ENCODE assay signal across 10 mouse cellular contexts in genomic region chr6:88785331-88785730, GRCm38 (mm10). TPM values are rescaled to one million over a fixed set of nuclear protein-coding genes. Genes with fewer than 3 reads are reported as not detected.
DNase-seq lines count a peak whose midpoint lies in the region; ATAC-seq lines count a peak whose summit lies in the region.
"Had no signal": no experiment of that assay in that cellular context is flagged by ENCODE, and none has a peak within 500 bp of the region (broad histone marks: within the 10 kb centered on the region; RNA-seq: fewer than 3 reads in every experiment).

No protein-coding gene starts in this region.

- H3K4me2 ChIP-seq in forebrain, embryonic 13.5 days, result no peak overlapping the region
- H3K4me2 ChIP-seq in intestine, embryonic 15.5 days (replicated peaks), result no peak overlapping the region
- no peak overlapping the region for H3K4me2 ChIP-seq in neural tube, embryonic 15.5 days
- H3K4me2 ChIP-seq: hindbrain, embryonic 15.5 days had no signal

- 46% methylated on average over 5 of the region's 5 CpGs for WGBS in forebrain, embryonic 13.5 days
- 45% methylated on average over 5 of the region's 5 CpGs for WGBS in intestine, embryonic 15.5 days
- 45% methylated on average over 5 of the region's 5 CpGs for WGBS in neural tube, embryonic 15.5 days

- no peaks in the 10 kb centered on the region for H3K27me3 ChIP-seq in forebrain, embryonic 13.5 days
- H3K27me3 ChIP-seq in intestine, embryonic 15.5 days (replicated peaks), result no peaks in the 10 kb centered on the region
- H3K27me3 ChIP-seq in neural tube, embryonic 15.5 days (replicated peaks), result no peaks in the 10 kb centered on the region
- H3K27me3 ChIP-seq: hindbrain, embryonic 15.5 days had no signal

- no peak overlapping the region for H3K4me3 ChIP-seq in forebrain, embryonic 13.5 days
- H3K4me3 ChIP-seq in intestine, embryonic 15.5 days (replicated peaks), result no peak overlapping the region
- no peak overlapping the region for H3K4me3 ChIP-seq in neural tube, embryonic 15.5 days (replicated peaks)
- H3K4me3 ChIP-seq: hindbrain, embryonic 15.5 days had no signal

- peak overlapping the region; percentile 25; the same call in 1 of the 2 replicates for H3K27ac ChIP-seq in forebrain, embryonic 13.5 days
- H3K27ac ChIP-seq in intestine, embryonic 15.5 days, result peak overlapping the region; percentile 72
- 0 out of 2 replicates have a peak overlapping the region, but pooled peaks have one; percentile 9 for H3K27ac ChIP-seq in neural tube, embryonic 15.5 days (replicated peaks)
- H3K27ac ChIP-seq: hindbrain, embryonic 15.5 days had no signal

- no peaks in the 10 kb centered on the region for H3K9me3 ChIP-seq in forebrain, embryonic 13.5 days (replicated peaks)
- no peaks in the 10 kb centered on the region for H3K9me3 ChIP-seq in intestine, embryonic 15.5 days
- H3K9me3 ChIP-seq in neural tube, embryonic 15.5 days (replicated peaks), result no peaks in the 10 kb centered on the region
- H3K9me3 ChIP-seq: G1E; hindbrain, embryonic 15.5 days had no signal

- peak; percentile 51 for DNase-seq in layer of hippocampus, adult 11-12 months (ENCODE audit: low spot score)
- no peak for DNase-seq in layer of hippocampus, adult 9-11 months
- DNase-seq in adrenal gland, adult (ENCODE audit: inconsistent age in 2 of 2, low spot score in 1 of 2), result no peak
- DNase-seq in ovary, postnatal 36 days (ENCODE audit: low spot score), result no peak

- H3K4me1 ChIP-seq in forebrain, embryonic 13.5 days, result peaks cover 40% of the 10 kb centered on the region
- H3K4me1 ChIP-seq in intestine, embryonic 15.5 days (replicated peaks), result peaks cover 51% of the 10 kb centered on the region
- peaks cover 52% of the 10 kb centered on the region for H3K4me1 ChIP-seq in neural tube, embryonic 15.5 days

- H3K36me3 ChIP-seq in forebrain, embryonic 13.5 days (ENCODE audit: poor library complexity, severe bottlenecking), result no peaks in the 10 kb centered on the region
- no peaks in the 10 kb centered on the region for H3K36me3 ChIP-seq in intestine, embryonic 15.5 days
- H3K36me3 ChIP-seq in neural tube, embryonic 15.5 days, result no peaks in the 10 kb centered on the region
- H3K36me3 ChIP-seq: G1E; hindbrain, embryonic 15.5 days had no signal

- ATAC-seq in forebrain, embryonic 13.5 days, result peak; percentile 28; the same call in 1 of the 2 replicates
- no peak for ATAC-seq in intestine, embryonic 15.5 days
- ATAC-seq in neural tube, embryonic 15.5 days (ENCODE audit: low FRiP score), result no peak
- ATAC-seq in erythroblast, adult 5-6 weeks (replicated peaks; ENCODE audit: low FRiP score, poor library complexity, severe bottlenecking), result no peak

- no peak overlapping the region for H3K9ac ChIP-seq in forebrain, embryonic 13.5 days
- no peak overlapping the region for H3K9ac ChIP-seq in intestine, embryonic 15.5 days
- H3K9ac ChIP-seq in neural tube, embryonic 15.5 days (replicated peaks), result 0 out of 2 replicates have a peak overlapping the region, but pooled peaks have one; percentile 10
- H3K9ac ChIP-seq: hindbrain, embryonic 15.5 days had no signal

RNA-seq across cellular contexts. Expression of gene Abtb1, which starts 56.5 kb away (rescaled TPM):
- polyA plus RNA-seq in forebrain, embryonic 13.5 days (2015; fragmentation: Nextera tagmentation; extraction: Ambion mirVana), result 32.0 and 32.3 TPM in 2 replicates
- polyA plus RNA-seq in intestine, embryonic 15.5 days (2015; fragmentation: Nextera tagmentation; extraction: Ambion mirVana), result 24.2 and 25.0 TPM in 2 replicates
- 42.4 and 45.4 TPM in 2 replicates for polyA plus RNA-seq in neural tube, embryonic 15.5 days (2015; fragmentation: Nextera tagmentation; extraction: Ambion mirVana)
- total RNA-seq in erythroblast, adult 5-6 weeks (2015; ENCODE audit: low replicate concordance), result 78.6 and 90.1 TPM in 2 replicates
- total RNA-seq in erythroblast, adult 5-6 weeks (2017; ENCODE audit: low replicate concordance), result 218 and 344 TPM in 2 replicates

Comparison
In these comparisons a context has a peak if more than half of its experiments do, and no peak if none do; other contexts are left out.
1. H3K27ac ChIP-seq: peak in every context shown above with its lines; median percentile 72 in intestine, embryonic 15.5 days; 25 in forebrain, embryonic 13.5 days; 9 in neural tube, embryonic 15.5 days.